Mouse (Mus musculus): ENCODE data around the gene Fer. TPM values are rescaled to one million over a fixed set of nuclear protein-coding genes. Genes with fewer than 3 reads are reported as not detected.

Gene Fer
- polyA plus RNA-seq, 1 experiment = 11.5 TPM

- no peaks in the 10 kb centered on the region for H3K27me3 ChIP-seq (ENCODE audit: control insufficient read depth, insufficient read depth, low read length)
- H3K4me1 ChIP-seq (ENCODE audit: control insufficient read depth, insufficient read depth, low read length) = no peaks in the 10 kb centered on the region
- H3K27ac ChIP-seq (ENCODE audit: control insufficient read depth, insufficient read depth, low read depth, low read length) = no peak overlapping the region
- no peak overlapping the region for H3K4me3 ChIP-seq (ENCODE audit: control insufficient read depth, low read depth, low read length)
- H3K36me3 ChIP-seq (ENCODE audit: control insufficient read depth, insufficient read depth, low read length) = no peaks in the 10 kb centered on the region
- no peak for TF ChIP-seq POLR2A (IDR thresholded peaks at IDR 0.05; ENCODE audit: control insufficient read depth, low read depth, low read length)
- no peak for TF ChIP-seq CTCF (IDR thresholded peaks at IDR 0.05; ENCODE audit: control insufficient read depth, insufficient read depth, insufficient replicate concordance, low read depth, low read length)
Observed at GRCm38 (mm10) chr17:64150717-64151116, 287.9 kb downstream of the Fer start.

- Histone ChIP-seq H3K36me3 (ENCODE audit: control insufficient read depth, insufficient read depth, low read length) (no peaks in the 10 kb centered on the region), H3K4me1 (ENCODE audit: control insufficient read depth, insufficient read depth, low read length) (no peaks in the 10 kb centered on the region), H3K27me3 (ENCODE audit: control insufficient read depth, insufficient read depth, low read length) (no peaks in the 10 kb centered on the region), H3K4me3 (ENCODE audit: control insufficient read depth, low read depth, low read length) (no peak overlapping the region), H3K27ac (ENCODE audit: control insufficient read depth, insufficient read depth, low read depth, low read length) (no peak overlapping the region)
- no peak for TF ChIP-seq POLR2A (IDR thresholded peaks at IDR 0.05; ENCODE audit: control insufficient read depth, low read depth, low read length)
- no peak for TF ChIP-seq CTCF (IDR thresholded peaks at IDR 0.05; ENCODE audit: control insufficient read depth, insufficient read depth, insufficient replicate concordance, low read depth, low read length)
Observed at GRCm38 (mm10) chr17:64167731-64168130, 304.9 kb downstream of the Fer start.

- Histone ChIP-seq H3K27me3 (ENCODE audit: control insufficient read depth, insufficient read depth, low read length) (no peaks in the 10 kb centered on the region), H3K27ac (ENCODE audit: control insufficient read depth, insufficient read depth, low read depth, low read length) (no peak overlapping the region), H3K36me3 (ENCODE audit: control insufficient read depth, insufficient read depth, low read length) (no peaks in the 10 kb centered on the region), H3K4me1 (ENCODE audit: control insufficient read depth, insufficient read depth, low read length) (no peaks in the 10 kb centered on the region), H3K4me3 (ENCODE audit: control insufficient read depth, low read depth, low read length) (no peak overlapping the region)
- TF ChIP-seq CTCF (IDR thresholded peaks at IDR 0.05; ENCODE audit: control insufficient read depth, insufficient read depth, insufficient replicate concordance, low read depth, low read length) = no peak
Observed at GRCm38 (mm10) chr17:64170019-64170418, 307.2 kb downstream of the Fer start.

- Histone ChIP-seq H3K27me3 (ENCODE audit: control insufficient read depth, insufficient read depth, low read length) (no peaks in the 10 kb centered on the region), H3K4me3 (ENCODE audit: control insufficient read depth, low read depth, low read length) (no peak overlapping the region), H3K4me1 (ENCODE audit: control insufficient read depth, insufficient read depth, low read length) (no peaks in the 10 kb centered on the region), H3K36me3 (ENCODE audit: control insufficient read depth, insufficient read depth, low read length) (no peaks in the 10 kb centered on the region), H3K27ac (ENCODE audit: control insufficient read depth, insufficient read depth, low read depth, low read length) (no peak overlapping the region)
- TF ChIP-seq POLR2A (IDR thresholded peaks at IDR 0.05; ENCODE audit: control insufficient read depth, low read depth, low read length) = no peak
- no peak for TF ChIP-seq CTCF (IDR thresholded peaks at IDR 0.05; ENCODE audit: control insufficient read depth, insufficient read depth, insufficient replicate concordance, low read depth, low read length)
Observed at GRCm38 (mm10) chr17:64172474-64172873, 309.6 kb downstream of the Fer start.

GRCm38 (mm10) chr17:64180546-64180945 lies 317.7 kb downstream of the Fer start:
- H3K27me3 ChIP-seq (ENCODE audit: control insufficient read depth, insufficient read depth, low read length) = no peaks in the 10 kb centered on the region
- H3K27ac ChIP-seq (ENCODE audit: control insufficient read depth, insufficient read depth, low read depth, low read length) = no peak overlapping the region
- H3K4me1 ChIP-seq (ENCODE audit: control insufficient read depth, insufficient read depth, low read length) = no peaks in the 10 kb centered on the region
- no peak overlapping the region for H3K4me3 ChIP-seq (ENCODE audit: control insufficient read depth, low read depth, low read length)
- no peaks in the 10 kb centered on the region for H3K36me3 ChIP-seq (ENCODE audit: control insufficient read depth, insufficient read depth, low read length)
- TF ChIP-seq CTCF (IDR thresholded peaks at IDR 0.05; ENCODE audit: control insufficient read depth, insufficient read depth, insufficient replicate concordance, low read depth, low read length) (no peak), POLR2A (IDR thresholded peaks at IDR 0.05; ENCODE audit: control insufficient read depth, low read depth, low read length) (no peak)

- H3K36me3 ChIP-seq (ENCODE audit: control insufficient read depth, insufficient read depth, low read length) = no peaks in the 10 kb centered on the region
- H3K27me3 ChIP-seq (ENCODE audit: control insufficient read depth, insufficient read depth, low read length) = no peaks in the 10 kb centered on the region
Observed at GRCm38 (mm10) chr17:64181291-64181690, 318.4 kb downstream of the Fer start.

GRCm38 (mm10) chr17:64182599-64182998 lies 319.7 kb downstream of the Fer start:
- Histone ChIP-seq H3K27me3 (ENCODE audit: control insufficient read depth, insufficient read depth, low read length) (no peaks in the 10 kb centered on the region), H3K4me1 (ENCODE audit: control insufficient read depth, insufficient read depth, low read length) (no peaks in the 10 kb centered on the region), H3K36me3 (ENCODE audit: control insufficient read depth, insufficient read depth, low read length) (no peaks in the 10 kb centered on the region), H3K4me3 (ENCODE audit: control insufficient read depth, low read depth, low read length) (no peak overlapping the region), H3K27ac (ENCODE audit: control insufficient read depth, insufficient read depth, low read depth, low read length) (no peak overlapping the region)
- TF ChIP-seq POLR2A (IDR thresholded peaks at IDR 0.05; ENCODE audit: control insufficient read depth, low read depth, low read length) (no peak), CTCF (IDR thresholded peaks at IDR 0.05; ENCODE audit: control insufficient read depth, insufficient read depth, insufficient replicate concordance, low read depth, low read length) (no peak)

More at GRCm38 (mm10) chr17:64181291-64181690, 318.4 kb downstream of the Fer start:
- TF ChIP-seq CTCF (IDR thresholded peaks at IDR 0.05; ENCODE audit: control insufficient read depth, insufficient read depth, insufficient replicate concordance, low read depth, low read length) = no peak
- TF ChIP-seq POLR2A (IDR thresholded peaks at IDR 0.05; ENCODE audit: control insufficient read depth, low read depth, low read length) = no peak
- Histone ChIP-seq H3K4me3 (ENCODE audit: control insufficient read depth, low read depth, low read length) (no peak overlapping the region), H3K27ac (ENCODE audit: control insufficient read depth, insufficient read depth, low read depth, low read length) (no peak overlapping the region), H3K4me1 (ENCODE audit: control insufficient read depth, insufficient read depth, low read length) (no peaks in the 10 kb centered on the region)

- no peak for TF ChIP-seq CTCF (IDR thresholded peaks at IDR 0.05; ENCODE audit: control insufficient read depth, insufficient read depth, insufficient replicate concordance, low read depth, low read length)
- H3K4me1 ChIP-seq (ENCODE audit: control insufficient read depth, insufficient read depth, low read length) = no peaks in the 10 kb centered on the region
- H3K27ac ChIP-seq (ENCODE audit: control insufficient read depth, insufficient read depth, low read depth, low read length) = no peak overlapping the region
- no peaks in the 10 kb centered on the region for H3K36me3 ChIP-seq (ENCODE audit: control insufficient read depth, insufficient read depth, low read length)
- no peaks in the 10 kb centered on the region for H3K27me3 ChIP-seq (ENCODE audit: control insufficient read depth, insufficient read depth, low read length)
- no peak overlapping the region for H3K4me3 ChIP-seq (ENCODE audit: control insufficient read depth, low read depth, low read length)
Observed at GRCm38 (mm10) chr17:64183196-64183595, 320.3 kb downstream of the Fer start.

Other genes starting within 250 kb of the Fer start
- gene A930002H24Rik, start 729 bp downstream of the Fer start, polyA plus RNA-seq (2012; rRNA removed) = 3.7 and 5.0 TPM in 2 replicates